Mouse (Mus musculus) bone marrow macrophage, adult 2 months (primary cell): Measurements from ENCODE around the gene Hist1h2bn. TPM values are rescaled to one million over a fixed set of nuclear protein-coding genes. Genes with fewer than 3 reads are reported as not detected.
"Not testable (repeated sequence)": the region's sequence is repeated elsewhere in the genome, so short reads cannot be mapped to it uniquely, and the experiment has no call there.

Source experiments
- H3K27ac ChIP-seq: 2 replicates; pipeline ENCODE4 v1.5.1; 2012; ENCODE audit warnings: low read depth, low read length; ENCODE audit not compliant: insufficient read depth
- H3K4me1 ChIP-seq: 2 replicates; pipeline ENCODE4 v1.6.1; 2012; ENCODE audit warnings: low read length; ENCODE audit not compliant: control insufficient read depth, insufficient read depth
- H3K4me3 ChIP-seq: 2 replicates; pipeline ENCODE4 v1.5.1; 2012; ENCODE audit warnings: mild to moderate bottlenecking, low read length, moderate library complexity; ENCODE audit not compliant: insufficient read depth
- CTCF ChIP-seq: IDR thresholded peaks from 2 replicates; pipeline ENCODE4 v1.5.1; 2012; ENCODE audit warnings: low read depth, mild to moderate bottlenecking, low read length, moderate library complexity
- POLR2A ChIP-seq: IDR thresholded peaks from 2 replicates; pipeline ENCODE4 v1.6.1; 2012; ENCODE audit warnings: mild to moderate bottlenecking, low read depth, low read length, borderline replicate concordance
- polyA plus RNA-seq: library from polyadenylated mRNA; stranded (reverse); fragments of >200 nt; gene quantifications from 2 replicates; pipeline ENCODE4 v1.2.4, GENCODE M21; 2012; ENCODE audit not compliant: missing spikeins, insufficient read depth, insufficient read length

Hist1h2bn gene
- polyA plus RNA-seq, 1 experiment, result 7.3 TPM

- Histone ChIP-seq H3K4me3 (peak overlapping the region; percentile 53), H3K4me1 (peaks cover 11% of the 10 kb centered on the region), H3K27ac (peak overlapping the region; percentile 79)
- no peak for TF ChIP-seq POLR2A
- no peak for TF ChIP-seq CTCF
These were observed 836 bp upstream of the Hist1h2bn start for GRCm38 (mm10) chr13:21753051-21753523.

- Histone ChIP-seq H3K27ac (peak overlapping the region; percentile 77), H3K4me3 (peak overlapping the region; percentile 59)
- not testable (repeated sequence) for H3K4me1 ChIP-seq
These were observed 525 bp downstream of the Hist1h2bn start for GRCm38 (mm10) chr13:21754294-21755001.

GRCm38 (mm10) chr13:21755707-21756106, 1.8 kb downstream of the Hist1h2bn start:
- H3K4me3 ChIP-seq, result no peak overlapping the region

GRCm38 (mm10) chr13:21778814-21779766, 25.2 kb downstream of the Hist1h2bn start:
- peak overlapping the region; percentile 65 for H3K4me3 ChIP-seq
- H3K27ac ChIP-seq, result peak overlapping the region; percentile 79
- peaks cover 2% of the 10 kb centered on the region; the same call in 1 of the 2 replicates for H3K4me1 ChIP-seq
- TF ChIP-seq CTCF (no peak), POLR2A (no peak)

More at GRCm38 (mm10) chr13:21755707-21756106, 1.8 kb downstream of the Hist1h2bn start:
- Histone ChIP-seq H3K27ac (no peak overlapping the region), H3K4me1 (peaks cover 11% of the 10 kb centered on the region)
- no peak for TF ChIP-seq CTCF
- no peak for TF ChIP-seq POLR2A

- TF ChIP-seq CTCF (no peak), POLR2A (no peak)
- H3K4me3 ChIP-seq, result peak within 1 kb of the TSS; percentile 65
- peaks cover 6% of the 10 kb centered on the region for H3K4me1 ChIP-seq
- peak within 1 kb of the TSS; percentile 79 for H3K27ac ChIP-seq
These were observed 26.1 kb downstream of the Hist1h2bn start, which contains the start of gene Hist1h1b for GRCm38 (mm10) chr13:21779767-21780731. Hist1h1b (minus strand) TSS chr13:21780625.

GRCm38 (mm10) chr13:21781021-21781555, 27.2 kb downstream of the Hist1h2bn start:
- Histone ChIP-seq H3K27ac (peak overlapping the region; percentile 46; the same call in 1 of the 2 replicates), H3K4me3 (no peak overlapping the region), H3K4me1 (peaks cover 11% of the 10 kb centered on the region)
- TF ChIP-seq CTCF, result no peak
- TF ChIP-seq POLR2A, result no peak

- H3K27ac ChIP-seq, result no peak overlapping the region
- H3K4me1 ChIP-seq, result peaks cover 12% of the 10 kb centered on the region
- no peak overlapping the region for H3K4me3 ChIP-seq
- TF ChIP-seq POLR2A (no peak), CTCF (no peak)
These were observed 27.7 kb downstream of the Hist1h2bn start for GRCm38 (mm10) chr13:21781639-21782038.

GRCm38 (mm10) chr13:21782361-21783254, 28.7 kb downstream of the Hist1h2bn start:
- Histone ChIP-seq H3K4me1 (peaks cover 12% of the 10 kb centered on the region), H3K27ac (peak overlapping the region; percentile 85), H3K4me3 (peak overlapping the region; percentile 62)
